Mouse (Mus musculus): ENCODE measurements at regions not wholly inside any gene's neighbourhood (a gene's known extent, or its start where the extent isn't known, plus 50 kb on each side); places are given as distances from the start of the nearest gene placed in this dataset.

GRCm38 (mm10) chr9:46562301-46562700, 242.5 kb upstream of the 4931429L15Rik start:
- WGBS = 94% methylated on average over 4 of the region's 4 CpGs
- no peak overlapping the region for H3K27ac ChIP-seq (ENCODE audit: low read depth, low read length)
- DNase-seq (ENCODE audit: low spot score) = no peak
- H3K9ac ChIP-seq (replicated peaks; ENCODE audit: low read length, poor library complexity, severe bottlenecking) = no peak overlapping the region
- no peak overlapping the region for H3K4me3 ChIP-seq (ENCODE audit: low read depth, low read length)
- no peaks in the 10 kb centered on the region for H3K4me1 ChIP-seq (ENCODE audit: insufficient read depth, low read length)
- no peaks in the 10 kb centered on the region for H3K36me3 ChIP-seq (ENCODE audit: insufficient read depth, low read length)
- no peak for ATAC-seq (ENCODE audit: low FRiP score)
- no peak overlapping the region for H3K4me2 ChIP-seq (ENCODE audit: low read depth, low read length, poor library complexity, severe bottlenecking)
- no peaks in the 10 kb centered on the region for H3K9me3 ChIP-seq (ENCODE audit: low read length)
- no peak for TF ChIP-seq CTCF (IDR thresholded peaks at IDR 0.05)
- no peaks in the 10 kb centered on the region for H3K27me3 ChIP-seq (ENCODE audit: insufficient read depth, low read length)

- H3K36me3 ChIP-seq (ENCODE audit: insufficient read depth, low read length) = no peaks in the 10 kb centered on the region
- TF ChIP-seq CTCF (IDR thresholded peaks at IDR 0.05) = peak; percentile 36
- H3K9me3 ChIP-seq (ENCODE audit: low read length) = no peaks in the 10 kb centered on the region
- H3K4me2 ChIP-seq (ENCODE audit: low read depth, low read length, poor library complexity, severe bottlenecking) = no peak overlapping the region
- no peaks in the 10 kb centered on the region for H3K27me3 ChIP-seq (ENCODE audit: insufficient read depth, low read length)
- peaks cover 4% of the 10 kb centered on the region for H3K4me1 ChIP-seq (ENCODE audit: insufficient read depth, low read length)
- ATAC-seq (ENCODE audit: low FRiP score) (no peak), DNase-seq (ENCODE audit: low spot score) (peak; percentile 51)
- 68% methylated on average over 5 of the region's 5 CpGs for WGBS
- H3K9ac ChIP-seq (replicated peaks; ENCODE audit: low read length, poor library complexity, severe bottlenecking) = no peak overlapping the region
- H3K4me3 ChIP-seq (ENCODE audit: low read depth, low read length) = no peak overlapping the region
- no peak overlapping the region for H3K27ac ChIP-seq (ENCODE audit: low read depth, low read length)
Measured at GRCm38 (mm10) chr9:46558481-46558880, 238.7 kb upstream of the 4931429L15Rik start.

GRCm38 (mm10) chr9:46557781-46558180, 238.0 kb upstream of the 4931429L15Rik start:
- peaks cover 4% of the 10 kb centered on the region for H3K4me1 ChIP-seq (ENCODE audit: insufficient read depth, low read length)
- no peaks in the 10 kb centered on the region for H3K9me3 ChIP-seq (ENCODE audit: low read length)
- H3K4me3 ChIP-seq (ENCODE audit: low read depth, low read length) = no peak overlapping the region
- 42% methylated on average over 5 of the region's 5 CpGs for WGBS
- no peak for TF ChIP-seq CTCF (IDR thresholded peaks at IDR 0.05)
- no peak overlapping the region for H3K27ac ChIP-seq (ENCODE audit: low read depth, low read length)
- H3K36me3 ChIP-seq (ENCODE audit: insufficient read depth, low read length) = no peaks in the 10 kb centered on the region
- no peak overlapping the region for H3K9ac ChIP-seq (replicated peaks; ENCODE audit: low read length, poor library complexity, severe bottlenecking)
- DNase-seq (ENCODE audit: low spot score) = no peak
- no peak for ATAC-seq (ENCODE audit: low FRiP score)
- H3K27me3 ChIP-seq (ENCODE audit: insufficient read depth, low read length) = no peaks in the 10 kb centered on the region
- no peak overlapping the region for H3K4me2 ChIP-seq (ENCODE audit: low read depth, low read length, poor library complexity, severe bottlenecking)

GRCm38 (mm10) chr9:46555156-46555555, 235.4 kb upstream of the 4931429L15Rik start:
- H3K4me2 ChIP-seq (ENCODE audit: low read depth, low read length, poor library complexity, severe bottlenecking) = no peak overlapping the region
- H3K4me1 ChIP-seq (ENCODE audit: insufficient read depth, low read length) = peaks cover 4% of the 10 kb centered on the region
- H3K27ac ChIP-seq (ENCODE audit: low read depth, low read length) = peak overlapping the region; percentile 55; the same call in 1 of the 2 replicates
- no peak for TF ChIP-seq CTCF (IDR thresholded peaks at IDR 0.05)
- H3K27me3 ChIP-seq (ENCODE audit: insufficient read depth, low read length) = no peaks in the 10 kb centered on the region
- H3K9me3 ChIP-seq (ENCODE audit: low read length) = no peaks in the 10 kb centered on the region
- H3K9ac ChIP-seq (replicated peaks; ENCODE audit: low read length, poor library complexity, severe bottlenecking) = no peak overlapping the region
- DNase-seq (ENCODE audit: low spot score) (peak; percentile 11), ATAC-seq (ENCODE audit: low FRiP score) (peak; percentile 62; the same call in 1 of the 2 replicates)
- no peak overlapping the region for H3K4me3 ChIP-seq (ENCODE audit: low read depth, low read length)
- H3K36me3 ChIP-seq (ENCODE audit: insufficient read depth, low read length) = no peaks in the 10 kb centered on the region
- 21% methylated on average over 6 of the region's 6 CpGs for WGBS

- 0 out of 2 replicates have a peak overlapping the region, but pooled peaks have one; percentile 55 for H3K27ac ChIP-seq (ENCODE audit: low read depth, low read length)
Measured at GRCm38 (mm10) chr9:46554586-46555152, 234.9 kb upstream of the 4931429L15Rik start.

GRCm38 (mm10) chr9:46549416-46549815, 229.6 kb upstream of the 4931429L15Rik start:
- Histone ChIP-seq H3K4me1 (ENCODE audit: insufficient read depth, low read length) (no peaks in the 10 kb centered on the region), H3K4me2 (ENCODE audit: low read depth, low read length, poor library complexity, severe bottlenecking) (no peak overlapping the region), H3K27ac (ENCODE audit: low read depth, low read length) (no peak overlapping the region), H3K27me3 (ENCODE audit: insufficient read depth, low read length) (no peaks in the 10 kb centered on the region), H3K36me3 (ENCODE audit: insufficient read depth, low read length) (no peaks in the 10 kb centered on the region), H3K9ac (replicated peaks; ENCODE audit: low read length, poor library complexity, severe bottlenecking) (no peak overlapping the region), H3K9me3 (ENCODE audit: low read length) (no peaks in the 10 kb centered on the region), H3K4me3 (ENCODE audit: low read depth, low read length) (no peak overlapping the region)
- DNase-seq (ENCODE audit: low spot score) = no peak
- no peak for ATAC-seq (ENCODE audit: low FRiP score)
- no peak for TF ChIP-seq CTCF (IDR thresholded peaks at IDR 0.05)
- 87% methylated on average over 4 of the region's 4 CpGs for WGBS

More at GRCm38 (mm10) chr9:46554586-46555152, 234.9 kb upstream of the 4931429L15Rik start:
- no peaks in the 10 kb centered on the region for H3K27me3 ChIP-seq (ENCODE audit: insufficient read depth, low read length)
- DNase-seq (ENCODE audit: low spot score) (no peak), ATAC-seq (ENCODE audit: low FRiP score) (no peak)
- no peak overlapping the region for H3K4me3 ChIP-seq (ENCODE audit: low read depth, low read length)
- no peaks in the 10 kb centered on the region for H3K36me3 ChIP-seq (ENCODE audit: insufficient read depth, low read length)
- TF ChIP-seq CTCF (IDR thresholded peaks at IDR 0.05) = no peak
- H3K9ac ChIP-seq (replicated peaks; ENCODE audit: low read length, poor library complexity, severe bottlenecking) = no peak overlapping the region
- H3K4me2 ChIP-seq (ENCODE audit: low read depth, low read length, poor library complexity, severe bottlenecking) = no peak overlapping the region
- peaks cover 4% of the 10 kb centered on the region for H3K4me1 ChIP-seq (ENCODE audit: insufficient read depth, low read length)
- H3K9me3 ChIP-seq (ENCODE audit: low read length) = no peaks in the 10 kb centered on the region
- WGBS = 24% methylated on average over 6 of the region's 6 CpGs
